Mouse (Mus musculus): ENCODE measurements around the gene Ppp1r37. TPM values are rescaled to one million over a fixed set of nuclear protein-coding genes. Genes with fewer than 3 reads are reported as not detected.
A peak's percentile ranks its signal among the peaks of the same experiment; 100 is the strongest.

The Ppp1r37 gene
- total and polyA plus RNA-seq, 2 experiments from 2014 or later: 27.2 to 87.8 TPM

DNA sequence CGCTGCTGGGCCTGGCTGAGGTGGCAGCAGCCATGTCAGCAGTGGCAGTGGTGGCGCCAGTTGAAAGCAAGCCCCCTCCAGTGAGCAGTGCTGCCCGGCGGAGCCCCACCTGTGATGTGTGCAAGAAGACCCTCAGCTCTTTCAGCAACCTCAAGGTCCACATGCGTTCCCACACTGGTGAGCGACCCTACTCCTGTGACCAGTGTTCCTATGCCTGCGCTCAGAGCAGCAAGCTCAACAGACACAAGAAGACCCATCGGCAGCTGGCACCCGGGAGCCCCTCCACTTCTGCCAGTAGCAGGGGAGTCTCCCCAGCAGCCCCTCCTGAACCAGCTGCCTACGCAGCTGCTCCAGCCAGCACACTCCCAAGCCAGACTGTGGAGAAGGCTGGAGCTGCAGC lies 16.9 kb upstream of the Ppp1r37 start:
- H3K4me2 ChIP-seq (ENCODE audit: low read depth): no peak overlapping the region
- no peaks in the 10 kb centered on the region for H3K9me3 ChIP-seq (ENCODE audit: low read length)
- no peak for TF ChIP-seq CTCF (IDR thresholded peaks at IDR 0.05; ENCODE audit: low read depth)
- peaks cover 17% of the 10 kb centered on the region for H3K27me3 ChIP-seq (ENCODE audit: insufficient read depth, low read length)
- WGBS: 78% methylated on average over 10 of the region's 10 CpGs
- peaks cover 39% of the 10 kb centered on the region for H3K36me3 ChIP-seq (ENCODE audit: insufficient read depth)
- no peak overlapping the region for H3K27ac ChIP-seq (ENCODE audit: low read depth, low read length)
- H3K9ac ChIP-seq: no peak overlapping the region
- H3K4me3 ChIP-seq (ENCODE audit: low read depth, low read length): no peak overlapping the region
- no peak for DNase-seq
- no peak for ATAC-seq
- peaks cover 3% of the 10 kb centered on the region; the same call in 1 of the 2 replicates for H3K4me1 ChIP-seq (ENCODE audit: insufficient read depth)

DNA sequence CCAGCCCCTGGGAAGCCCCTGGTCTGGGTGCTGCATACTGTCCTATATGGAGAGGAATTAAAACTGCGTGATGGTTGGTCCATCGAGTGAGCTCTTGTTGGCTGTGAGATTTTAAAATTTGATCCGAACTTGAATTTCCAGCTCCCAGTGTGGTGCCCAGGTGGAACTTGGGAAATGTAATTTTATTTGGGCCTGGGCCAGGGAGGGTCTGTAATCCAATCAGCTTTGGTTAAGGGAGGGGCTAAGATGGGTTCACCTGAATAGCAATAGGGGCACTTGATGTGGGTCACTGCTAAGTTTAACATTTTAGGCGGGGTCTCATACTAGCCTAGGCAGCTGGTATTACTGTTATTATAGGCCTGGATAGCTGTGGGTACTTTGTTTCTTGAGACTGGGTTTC lies 15.6 kb upstream of the Ppp1r37 start:
- DNase-seq (no peak), ATAC-seq (no peak)
- peaks cover 17% of the 10 kb centered on the region for H3K27me3 ChIP-seq (ENCODE audit: insufficient read depth, low read length)
- 71% methylated on average over 4 of the region's 4 CpGs for WGBS
- no peak overlapping the region for H3K27ac ChIP-seq (ENCODE audit: low read depth, low read length)
- TF ChIP-seq CTCF (IDR thresholded peaks at IDR 0.05; ENCODE audit: low read depth): no peak
- no peak overlapping the region for H3K4me2 ChIP-seq (ENCODE audit: low read depth)
- H3K36me3 ChIP-seq (ENCODE audit: insufficient read depth): peaks cover 26% of the 10 kb centered on the region
- no peaks in the 10 kb centered on the region for H3K9me3 ChIP-seq (ENCODE audit: low read length)
- no peak overlapping the region for H3K4me3 ChIP-seq (ENCODE audit: low read depth, low read length)
- H3K9ac ChIP-seq: no peak overlapping the region
- H3K4me1 ChIP-seq (ENCODE audit: insufficient read depth): peaks cover 3% of the 10 kb centered on the region; the same call in 1 of the 2 replicates

DNA sequence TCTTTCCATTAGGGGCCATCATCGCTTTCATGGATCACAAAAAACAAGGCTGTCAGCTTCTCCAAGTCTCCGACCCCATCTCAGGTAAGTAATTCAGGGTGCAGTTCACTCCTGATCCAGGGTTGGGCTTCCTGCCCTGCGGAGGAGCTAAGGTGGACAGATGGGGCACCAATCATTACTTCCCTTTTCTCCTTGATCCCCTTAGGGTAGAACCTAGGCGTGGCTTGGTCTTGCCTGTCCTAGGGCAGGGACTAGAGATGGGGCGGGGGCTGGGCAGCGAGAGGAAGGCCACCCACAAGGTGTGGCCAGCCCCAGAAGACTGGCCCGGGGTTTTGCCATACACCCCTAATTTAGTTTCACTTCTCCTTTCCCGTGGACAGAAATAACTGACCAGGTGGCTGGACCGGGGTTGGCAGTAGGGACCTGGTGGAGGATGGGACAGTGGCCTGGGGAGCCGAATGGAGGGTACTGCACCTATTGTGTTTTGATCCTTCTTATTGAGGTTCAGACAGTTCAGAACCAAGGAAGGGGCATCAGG lies 15.1 kb upstream of the Ppp1r37 start:
- Histone ChIP-seq H3K36me3 (ENCODE audit: insufficient read depth) (peaks cover 22% of the 10 kb centered on the region), H3K4me2 (ENCODE audit: low read depth) (peak overlapping the region; percentile 50; the same call in 1 of the 2 replicates), H3K27me3 (ENCODE audit: insufficient read depth, low read length) (peaks cover 17% of the 10 kb centered on the region), H3K9me3 (ENCODE audit: low read length) (no peaks in the 10 kb centered on the region), H3K27ac (ENCODE audit: low read depth, low read length) (no peak overlapping the region), H3K4me3 (ENCODE audit: low read depth, low read length) (peak overlapping the region; percentile 31), H3K9ac (no peak overlapping the region), H3K4me1 (ENCODE audit: insufficient read depth) (peaks cover 3% of the 10 kb centered on the region; the same call in 1 of the 2 replicates)
- no peak for TF ChIP-seq CTCF (IDR thresholded peaks at IDR 0.05; ENCODE audit: low read depth)
- 28% methylated on average over 9 of the region's 10 CpGs for WGBS
- no peak for ATAC-seq
- no peak for DNase-seq

DNA sequence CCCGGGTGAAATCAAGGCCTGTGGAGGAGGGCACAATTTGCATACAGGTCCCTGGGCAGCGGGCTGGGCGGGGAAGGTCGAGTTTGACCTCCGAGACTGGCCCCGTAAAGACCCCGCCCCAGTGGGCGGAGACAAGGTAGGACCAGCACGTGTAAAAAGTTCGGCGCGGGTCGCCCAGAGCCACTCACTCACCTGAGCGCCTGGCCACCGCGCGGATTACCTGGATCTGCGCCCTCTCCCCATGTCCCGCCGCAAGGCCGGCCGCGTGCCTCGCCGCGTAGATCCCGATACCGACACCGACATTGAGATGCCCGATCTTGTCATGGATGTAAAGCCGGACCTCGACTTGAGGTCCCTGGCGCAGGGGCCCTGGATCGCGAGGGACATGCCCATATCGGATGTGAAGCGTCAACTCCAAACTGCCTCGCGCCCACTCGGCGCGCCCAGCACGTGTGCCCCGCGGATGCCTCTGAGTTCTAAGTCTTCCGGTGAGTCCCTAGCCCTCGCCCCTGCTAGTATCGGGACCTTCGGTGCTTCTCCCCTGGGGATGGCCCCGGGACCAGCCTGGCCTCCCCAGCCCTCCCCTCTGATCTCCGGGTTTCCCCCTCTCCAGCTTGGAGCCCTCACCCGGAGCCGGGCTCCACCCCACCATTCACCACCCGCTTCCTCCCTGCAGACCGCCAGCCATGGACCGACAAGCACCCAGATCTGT lies 14.4 kb upstream of the Ppp1r37 start, which contains the start of the genes Zfp296 and Gemin7:
Zfp296 (plus strand) TSS at position 147 of the 712 bp plus-strand sequence.
Gemin7 (minus strand) TSS at position 455 of the 712 bp plus-strand sequence.
- WGBS: 2% methylated on average over 56 of the region's 56 CpGs
- H3K4me1 ChIP-seq (ENCODE audit: insufficient read depth): peaks cover 3% of the 10 kb centered on the region; the same call in 1 of the 2 replicates
- H3K4me3 ChIP-seq (ENCODE audit: low read depth, low read length): peak within 1 kb of the TSS; percentile 31
- no peak for TF ChIP-seq CTCF (IDR thresholded peaks at IDR 0.05; ENCODE audit: low read depth)
- DNase-seq (no peak), ATAC-seq (no peak)
- no peak within 1 kb of the TSS for H3K27ac ChIP-seq (ENCODE audit: low read depth, low read length)
- H3K9me3 ChIP-seq (ENCODE audit: low read length): no peaks in the 10 kb centered on the region
- H3K4me2 ChIP-seq (ENCODE audit: low read depth): peak within 1 kb of the TSS; percentile 50
- peaks cover 18% of the 10 kb centered on the region for H3K36me3 ChIP-seq (ENCODE audit: insufficient read depth)
- peak within 1 kb of the TSS; percentile 18; the same call in 1 of the 2 replicates for H3K9ac ChIP-seq
- H3K27me3 ChIP-seq (ENCODE audit: insufficient read depth, low read length): peaks cover 17% of the 10 kb centered on the region

DNA sequence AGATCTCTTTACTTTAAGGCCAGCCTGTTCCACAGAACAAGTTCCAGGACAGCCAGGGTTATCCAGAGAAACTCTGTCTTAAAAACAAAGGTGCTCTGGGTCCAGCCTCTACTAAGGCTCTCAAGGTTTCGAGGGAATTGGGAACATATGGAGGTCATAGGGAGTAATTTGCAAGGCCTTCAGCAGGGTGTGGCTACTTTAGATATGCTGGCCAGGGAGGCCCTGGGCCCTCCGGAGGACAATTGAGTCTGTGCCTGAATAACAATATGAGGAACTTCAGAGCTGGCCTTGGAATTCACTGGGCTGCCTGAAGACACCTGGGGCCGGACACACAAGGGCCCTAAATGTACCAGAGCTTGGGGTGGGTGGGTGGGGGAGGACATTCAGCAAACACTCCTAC lies 12.7 kb upstream of the Ppp1r37 start:
- WGBS: 65% methylated on average over 3 of the region's 3 CpGs
- TF ChIP-seq CTCF (IDR thresholded peaks at IDR 0.05; ENCODE audit: low read depth): no peak
- no peak overlapping the region for H3K4me3 ChIP-seq (ENCODE audit: low read depth, low read length)

DNA sequence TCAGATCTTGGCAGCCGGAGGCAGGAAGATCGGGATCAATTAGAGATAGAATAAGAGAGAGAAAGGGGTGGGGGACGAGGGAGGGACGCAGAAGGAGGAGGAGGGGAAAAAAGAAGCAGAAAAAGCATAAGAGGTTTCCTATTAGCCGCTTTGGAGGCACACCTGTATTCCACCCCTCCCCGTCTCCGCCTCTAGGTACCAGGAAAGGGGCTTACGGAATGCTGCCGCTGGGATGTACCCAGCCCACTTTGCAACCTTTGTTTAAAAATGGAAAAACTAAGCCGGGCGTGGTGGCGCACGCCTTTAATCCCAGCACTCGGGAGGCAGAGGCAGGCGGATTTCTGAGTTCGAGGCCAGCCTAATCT lies 10.9 kb upstream of the Ppp1r37 start:
- Histone ChIP-seq H3K9ac (peak overlapping the region; percentile 68), H3K4me2 (ENCODE audit: low read depth) (peak overlapping the region; percentile 83), H3K4me3 (ENCODE audit: low read depth, low read length) (peak overlapping the region; percentile 74), H3K36me3 (ENCODE audit: insufficient read depth) (peaks cover 12% of the 10 kb centered on the region), H3K4me1 (ENCODE audit: insufficient read depth) (peaks cover 3% of the 10 kb centered on the region; the same call in 1 of the 2 replicates), H3K27ac (ENCODE audit: low read depth, low read length) (peak overlapping the region; percentile 66; the same call in 1 of the 2 replicates), H3K27me3 (ENCODE audit: insufficient read depth, low read length) (peaks cover 17% of the 10 kb centered on the region), H3K9me3 (ENCODE audit: low read length) (no peaks in the 10 kb centered on the region)
- 20% methylated on average over 16 of the region's 16 CpGs for WGBS
- DNase-seq (no peak), ATAC-seq (no peak)
- no peak for TF ChIP-seq CTCF (IDR thresholded peaks at IDR 0.05; ENCODE audit: low read depth)

More for the DNA sequence above, 12.7 kb upstream of the Ppp1r37 start:
- Histone ChIP-seq H3K27ac (ENCODE audit: low read depth, low read length) (no peak overlapping the region), H3K27me3 (ENCODE audit: insufficient read depth, low read length) (peaks cover 17% of the 10 kb centered on the region), H3K9me3 (ENCODE audit: low read length) (no peaks in the 10 kb centered on the region), H3K4me2 (ENCODE audit: low read depth) (no peak overlapping the region), H3K4me1 (ENCODE audit: insufficient read depth) (peaks cover 3% of the 10 kb centered on the region; the same call in 1 of the 2 replicates), H3K36me3 (ENCODE audit: insufficient read depth) (0 out of 2 replicates have a peak, but pooled peaks cover 2% of the 10 kb centered on the region), H3K9ac (no peak overlapping the region)
- ATAC-seq (no peak), DNase-seq (no peak)

All from forebrain, postnatal 0 days (tissue).